8 mouse cellular contexts compared by ENCODE assay signal in genomic region chr5:120579211-120579897, GRCm38 (mm10). TPM values are rescaled to one million over a fixed set of nuclear protein-coding genes. Genes with fewer than 3 reads are reported as not detected.
A peak's percentile ranks its signal among the peaks of the same experiment; 100 is the strongest.
DNase-seq lines count a peak whose midpoint lies in the region; ATAC-seq and TF ChIP-seq lines count a peak whose summit lies in the region.
"Had no signal": no experiment of that assay in that cellular context is flagged by ENCODE, and none has a peak within 500 bp of the region (broad histone marks: within the 10 kb centered on the region; RNA-seq: fewer than 3 reads in every experiment).

No protein-coding gene starts in this region.

- peak overlapping the region in 1 of 3 experiments; percentile 18 for H3K4me3 ChIP-seq in CH12.LX (replicated peaks in 1 of 3; ENCODE audit: low read depth in 2 of 3, low read length in 2 of 3, poor library complexity in 1 of 3)
- H3K4me3 ChIP-seq in hindbrain, embryonic 14.5 days (replicated peaks; ENCODE audit: low read length) = no peak overlapping the region
- H3K4me3 ChIP-seq in liver, embryonic 12.5 days = no peak overlapping the region

- no peak for TF ChIP-seq POLR2A in CH12.LX (IDR thresholded peaks at IDR 0.05; ENCODE audit: low read depth, low read length)

- peak; percentile 57 for DNase-seq in CH12.LX (ENCODE audit: extremely low read depth)
- peak; percentile 52 for DNase-seq in T-cell, adult 2 months (ENCODE audit: low spot score)
- peak; percentile 54 for DNase-seq in forelimb bud, embryonic 11.5 days (ENCODE audit: low read depth, low spot score)
- no peak for DNase-seq in hindbrain, embryonic 14.5 days (ENCODE audit: low spot score)
- peak; percentile 49 for DNase-seq in retina, embryonic 14.5 days (ENCODE audit: low spot score)
- no peak for DNase-seq in right cerebral cortex, adult 2 months (ENCODE audit: low spot score in 2 of 2)

- H3K4me2 ChIP-seq in CH12.LX (ENCODE audit: insufficient read depth, low read depth, poor library complexity, severe bottlenecking) = peak overlapping the region; percentile 68
- no peak overlapping the region for H3K4me2 ChIP-seq in hindbrain, embryonic 14.5 days (replicated peaks)
- H3K4me2 ChIP-seq in liver, embryonic 12.5 days = peak overlapping the region; percentile 70

- no peak; the same call in 1 of the 2 replicates for TF ChIP-seq EP300 in CH12.LX (IDR thresholded peaks at IDR 0.05; ENCODE audit: low read length)

- peak; percentile 52; the same call in 1 of the 2 replicates for ATAC-seq in hindbrain, embryonic 14.5 days (ENCODE audit: low FRiP score)
- ATAC-seq in liver, embryonic 12.5 days = no peak

- H3K27me3 ChIP-seq in CH12.LX (replicated peaks) = no peaks in the 10 kb centered on the region
- no peaks in the 10 kb centered on the region for H3K27me3 ChIP-seq in hindbrain, embryonic 14.5 days (ENCODE audit: control insufficient read depth, insufficient read depth, low read length)
- H3K27me3 ChIP-seq in liver, embryonic 12.5 days (replicated peaks) = no peaks in the 10 kb centered on the region

- in situ Hi-C loops in CH12.LX (cut with MboI; ENCODE audit: low pct_ligation_motif_present, low pct_unique_long_range_greater_than_20kb, low sequenced_read_pairs) = no loop called here

- H3K4me1 ChIP-seq in CH12.LX (ENCODE audit: control insufficient read depth in 1 of 2, insufficient read depth in 2 of 2) = peaks cover 32 to 57% of the 10 kb centered on the region in 2 experiments
- peaks cover 29% of the 10 kb centered on the region for H3K4me1 ChIP-seq in hindbrain, embryonic 14.5 days (replicated peaks; ENCODE audit: control insufficient read depth, insufficient read depth, low read length)
- peaks cover 87% of the 10 kb centered on the region for H3K4me1 ChIP-seq in liver, embryonic 12.5 days

- no peak overlapping the region for H3K9ac ChIP-seq in CH12.LX (ENCODE audit: insufficient read depth, low read depth)
- H3K9ac ChIP-seq in hindbrain, embryonic 14.5 days = no peak overlapping the region
- peak overlapping the region; percentile 71; the same call in 1 of the 2 replicates for H3K9ac ChIP-seq in liver, embryonic 12.5 days

- 48% methylated on average over 26 of the region's 26 CpGs for WGBS in hindbrain, embryonic 14.5 days
- WGBS in liver, embryonic 12.5 days (ENCODE audit: insufficient replicate concordance) = 62% methylated on average over 26 of the region's 26 CpGs

- H3K79me2 ChIP-seq in CH12.LX (replicated peaks; ENCODE audit: control insufficient read depth, extremely low read depth, insufficient read depth, poor library complexity, severe bottlenecking) = no peaks in the 10 kb centered on the region

- H3K9me3 ChIP-seq in CH12.LX (replicated peaks; ENCODE audit: low read length) = peaks cover 6% of the 10 kb centered on the region
- H3K9me3 ChIP-seq in hindbrain, embryonic 14.5 days (ENCODE audit: control insufficient read depth, low read length) = no peaks in the 10 kb centered on the region
- no peaks in the 10 kb centered on the region for H3K9me3 ChIP-seq in liver, embryonic 12.5 days (replicated peaks)

- dilution Hi-C loops in CH12.LX (cut with MboI; ENCODE audit: extremely low pct_ligation_motif_present, extremely low pct_unique_long_range_greater_than_20kb, low sequenced_read_pairs) = no loop called here

- no peak overlapping the region for H3K27ac ChIP-seq in CH12.LX (ENCODE audit: insufficient read depth, low read depth)
- peak overlapping the region; percentile 71 for H3K27ac ChIP-seq in hindbrain, embryonic 14.5 days
- H3K27ac ChIP-seq in liver, embryonic 12.5 days = peak overlapping the region; percentile 98

- no peak for TF ChIP-seq CTCF in CH12.LX (conservative IDR thresholded peaks at IDR 0.05 in 1 of 2, IDR thresholded peaks at IDR 0.05 in 1 of 2; ENCODE audit: low read depth in 2 of 2, low read length in 2 of 2)

- TF ChIP-seq RAD21 in CH12.LX (IDR thresholded peaks at IDR 0.05; ENCODE audit: low read depth, low read length) = no peak

- H3K36me3 ChIP-seq in CH12.LX (replicated peaks in 1 of 2; ENCODE audit: control insufficient read depth in 1 of 2, insufficient read depth in 1 of 2, low read length in 1 of 2) = peaks cover 0 to 16% of the 10 kb centered on the region in 2 experiments
- H3K36me3 ChIP-seq in hindbrain, embryonic 14.5 days (replicated peaks; ENCODE audit: control insufficient read depth, insufficient read depth) = peaks cover 14% of the 10 kb centered on the region; the same call in 1 of the 2 replicates
- peaks cover 75% of the 10 kb centered on the region for H3K36me3 ChIP-seq in liver, embryonic 12.5 days

TF ChIP-seq in CH12.LX, 34 proteins besides CTCF, POLR2A, EP300 and RAD21:
- 0 out of 2 replicates have a peak, but pooled peaks have one; percentile 26 for TF ChIP-seq MAZ (IDR thresholded peaks at IDR 0.05; ENCODE audit: low read depth, low read length)
- TF ChIP-seq IRF4 (IDR thresholded peaks at IDR 0.05; ENCODE audit: low read depth, low read length) = peak; percentile 32; the same call in 1 of the 2 replicates
- no peak for TF ChIP-seq JUN (IDR thresholded peaks at IDR 0.05; ENCODE audit: insufficient read depth, low read depth, low read length)
- no peak for TF ChIP-seq USF1 (IDR thresholded peaks at IDR 0.05; ENCODE audit: low read depth, low read length)
- TF ChIP-seq MXI1 (IDR thresholded peaks at IDR 0.05; ENCODE audit: low read depth, low read length) = peak; percentile 35
- TF ChIP-seq RCOR1 (conservative IDR thresholded peaks at IDR 0.05; ENCODE audit: low read depth, low read length) = no peak
- TF ChIP-seq ETS1 (conservative IDR thresholded peaks at IDR 0.05; ENCODE audit: low read depth, low read length) = peak; percentile 22; the same call in 1 of the 2 replicates
- TF ChIP-seq SIN3A (IDR thresholded peaks at IDR 0.05; ENCODE audit: low read length) = peak; percentile 22; the same call in 1 of the 2 replicates
- no peak for TF ChIP-seq POLR2AphosphoS2 (IDR thresholded peaks at IDR 0.05; ENCODE audit: low read depth, low read length)
- peak; percentile 52 for TF ChIP-seq NRF1 (IDR thresholded peaks at IDR 0.05; ENCODE audit: low read depth, low read length)
- no peak for TF ChIP-seq USF2 (conservative IDR thresholded peaks at IDR 0.05; ENCODE audit: low read depth, low read length)
- TF ChIP-seq UBTF (IDR thresholded peaks at IDR 0.05; ENCODE audit: low read depth, low read length) = no peak
TF ChIP-seq in CH12.LX: peak in this region for 6.

RNA-seq across cellular contexts. Expression of gene Tpcn1, which starts 9.1 kb away (rescaled TPM):
- 1.9 and 2.2 TPM in 2 replicates for total RNA-seq in CH12.LX (2012; rRNA removed)
- 0.90 and 1.0 TPM in 2 replicates for total RNA-seq in CH12.LX (2014; rRNA removed)
- polyA plus RNA-seq in CH12.LX (2012; ENCODE audit: insufficient read length, low read depth) = 4.2 and 5.4 TPM in 2 replicates
- polyA plus RNA-seq in hindbrain, embryonic 14.5 days (2014; fragmentation: Nextera tagmentation; extraction: Ambion mirVana) = 13.4 and 15.7 TPM in 2 replicates
- 24.8 and 25.4 TPM in 2 replicates for polyA plus RNA-seq in liver, embryonic 12.5 days (2016; fragmentation: Nextera tagmentation; extraction: Ambion mirVana)

RNA-seq across cellular contexts. Expression of gene Iqcd, which starts 9.5 kb away (rescaled TPM):
- total RNA-seq in CH12.LX (2012; rRNA removed) (0.25 and 0.59 TPM in 2 replicates), CH12.LX (2014; rRNA removed) (not detected in 2 replicates)
- polyA plus RNA-seq in CH12.LX (2012; ENCODE audit: insufficient read length, low read depth) = 0.35 and 0.77 TPM in 2 replicates
- polyA plus RNA-seq in hindbrain, embryonic 14.5 days (2014; fragmentation: Nextera tagmentation; extraction: Ambion mirVana) = 1.5 and 1.9 TPM in 2 replicates
- polyA plus RNA-seq in liver, embryonic 12.5 days (2016; fragmentation: Nextera tagmentation; extraction: Ambion mirVana) = 2.0 and 2.1 TPM in 2 replicates
- total RNA-seq: hematopoietic stem cell, adult 5-6 weeks had no signal

RNA-seq across cellular contexts. Expression of gene Rita1, which starts 33.0 kb away (rescaled TPM):
- total RNA-seq in CH12.LX (2012; rRNA removed) (6.3 and 7.3 TPM in 2 replicates), CH12.LX (2014; rRNA removed) (6.2 and 7.3 TPM in 2 replicates)
- polyA plus RNA-seq in CH12.LX (2012; ENCODE audit: insufficient read length, low read depth) = 10.2 and 10.8 TPM in 2 replicates
- 20.1 and 20.6 TPM in 2 replicates for polyA plus RNA-seq in hindbrain, embryonic 14.5 days (2014; fragmentation: Nextera tagmentation; extraction: Ambion mirVana)
- polyA plus RNA-seq in liver, embryonic 12.5 days (2016; fragmentation: Nextera tagmentation; extraction: Ambion mirVana) = 7.3 and 8.4 TPM in 2 replicates

RNA-seq across cellular contexts. Expression of gene Ddx54, which starts 33.2 kb away (rescaled TPM):
- total RNA-seq in CH12.LX (2012; rRNA removed) (83.6 and 93.6 TPM in 2 replicates), CH12.LX (2014; rRNA removed) (56.6 and 63.7 TPM in 2 replicates)
- polyA plus RNA-seq in CH12.LX (2012; ENCODE audit: insufficient read length, low read depth) = 91.8 and 96.8 TPM in 2 replicates
- 27.8 and 29.8 TPM in 2 replicates for polyA plus RNA-seq in hindbrain, embryonic 14.5 days (2014; fragmentation: Nextera tagmentation; extraction: Ambion mirVana)
- polyA plus RNA-seq in liver, embryonic 12.5 days (2016; fragmentation: Nextera tagmentation; extraction: Ambion mirVana) = 35.0 and 36.3 TPM in 2 replicates

RNA-seq across cellular contexts. Expression of gene Cfap73, which starts 54.7 kb away (rescaled TPM):
- total RNA-seq in CH12.LX (2012; rRNA removed) = not detected in 2 replicates
- total RNA-seq in CH12.LX (2014; rRNA removed) = not detected in 2 replicates
- 0.26 TPM in 1 of 2 replicates, not detected in the other for polyA plus RNA-seq in CH12.LX (2012; ENCODE audit: insufficient read length, low read depth)
- polyA plus RNA-seq in hindbrain, embryonic 14.5 days (2014; fragmentation: Nextera tagmentation; extraction: Ambion mirVana) = 0.53 and 1.1 TPM in 2 replicates
- polyA plus RNA-seq in liver, embryonic 12.5 days (2016; fragmentation: Nextera tagmentation; extraction: Ambion mirVana) = not detected in 2 replicates
- total RNA-seq: hematopoietic stem cell, adult 5-6 weeks had no signal

Comparison
In these comparisons a context has a peak if more than half of its experiments do, and no peak if none do; other contexts are left out.
1. DNase-seq: peak in CH12.LX (single experiment), T-cell, adult 2 months (single experiment), forelimb bud, embryonic 11.5 days (single experiment) and retina, embryonic 14.5 days (single experiment); none in hindbrain, embryonic 14.5 days (single experiment) and right cerebral cortex, adult 2 months (0 of 2).